Mouse (Mus musculus) bone marrow macrophage, adult 2 months (primary cell): ENCODE results near the gene Mmd.

Experiments
- CTCF ChIP-seq: IDR thresholded peaks from 2 replicates; pipeline ENCODE4 v1.5.1; 2012; ENCODE audit warnings: low read depth, mild to moderate bottlenecking, low read length, moderate library complexity
- POLR2A ChIP-seq: IDR thresholded peaks from 2 replicates; pipeline ENCODE4 v1.6.1; 2012; ENCODE audit warnings: mild to moderate bottlenecking, low read depth, low read length, borderline replicate concordance

DNA sequence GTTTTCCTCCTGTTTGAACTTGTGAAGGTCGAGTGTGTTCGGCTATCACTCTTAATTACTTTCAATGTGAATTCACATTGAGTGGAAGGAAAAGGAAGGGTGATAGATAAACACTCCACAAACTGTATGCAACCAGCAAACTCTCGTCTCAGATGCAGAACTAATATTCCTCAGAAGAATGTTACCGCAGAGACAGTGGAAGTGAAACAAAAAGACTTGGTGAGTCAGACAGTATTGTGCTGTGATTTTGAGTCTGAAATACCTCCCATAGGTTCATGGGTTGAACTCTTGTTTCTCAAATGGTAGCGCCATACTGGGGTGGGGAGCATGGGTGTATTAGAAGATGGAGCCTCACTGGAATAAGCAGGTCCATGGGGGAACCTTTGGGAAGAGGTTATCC is 14.0 kb upstream of the Mmd start:
- TF ChIP-seq POLR2A: no peak
- TF ChIP-seq CTCF: no peak
